Mouse (Mus musculus) kidney, postnatal 36 days (tissue): ENCODE data around the gene Hivep1.

ENCODE experiments used
- DNase-seq, 2 experiments: peaks; one replicate each; pipeline ENCODE4 v3.0.0; 2021 to 2022; ENCODE audit warnings: mixed read lengths in 2 of 2

Hivep1 gene

DNA sequence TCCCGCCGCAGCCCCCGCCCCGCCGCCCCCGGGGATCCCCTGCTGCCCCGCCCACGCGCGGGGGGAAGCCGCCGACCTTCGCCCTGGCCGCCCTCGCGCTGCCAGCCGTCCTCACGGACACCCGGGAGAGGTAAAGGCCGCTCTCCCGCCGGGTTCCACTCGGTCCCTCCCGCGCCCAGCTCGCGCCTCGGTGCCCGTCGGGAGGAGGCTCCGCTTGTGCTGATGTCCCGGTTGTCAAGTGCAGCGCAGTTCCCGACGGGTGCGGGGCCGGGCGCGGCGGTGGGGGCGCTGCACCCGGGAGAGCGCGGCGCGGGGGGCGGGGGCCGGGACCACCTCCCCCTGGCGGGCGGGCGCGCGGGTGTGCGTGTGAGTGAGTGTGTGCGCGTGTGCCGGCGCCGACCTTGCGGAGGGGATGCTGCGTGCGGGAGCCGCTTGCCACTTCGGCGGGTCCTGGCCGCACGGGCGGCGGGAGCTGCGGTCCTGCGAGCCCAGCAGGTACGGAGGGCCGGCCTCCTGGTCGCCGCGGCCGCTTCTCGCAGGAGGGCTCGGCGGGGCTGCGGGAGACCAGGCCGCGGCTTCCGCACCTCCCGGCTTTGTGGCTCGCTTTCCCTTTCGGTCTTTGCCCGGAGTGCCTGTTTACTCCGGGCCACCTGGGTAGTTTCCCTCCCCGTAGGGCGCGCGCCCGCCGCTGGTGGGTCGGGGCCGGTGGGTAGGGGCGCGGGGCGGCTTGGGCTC, at the start of gene Hivep1:
Gene Hivep1 (plus strand): TSS at position 61 of the 735 bp plus-strand sequence.
- DNase-seq = peak; percentile 61 to 83

DNA sequence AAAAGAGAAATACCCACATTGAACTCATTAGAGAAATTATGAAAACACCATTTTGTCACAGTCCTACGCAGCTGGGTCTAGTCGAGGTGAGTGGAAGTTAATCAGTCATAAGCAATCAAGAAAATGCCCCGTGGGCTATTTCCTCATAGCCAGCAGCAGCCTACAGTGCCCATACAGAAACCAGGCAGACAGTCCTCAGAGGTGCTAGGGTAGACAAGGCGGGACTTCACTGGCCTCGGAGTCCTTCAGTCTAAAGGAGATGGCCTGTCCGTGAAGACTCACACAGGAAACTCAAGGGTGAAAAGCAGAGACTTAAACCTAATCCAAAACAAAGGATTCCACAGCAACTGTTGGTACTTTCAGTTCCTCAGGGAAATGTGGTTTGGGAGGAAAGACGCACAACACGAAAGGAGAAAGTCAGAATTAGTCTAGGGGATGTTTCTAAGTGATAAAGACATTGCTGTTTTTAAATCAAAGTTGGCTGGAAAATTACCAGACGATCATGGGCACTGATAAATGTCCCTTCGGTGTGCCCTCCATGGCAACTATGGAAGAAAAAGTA, 36.3 kb upstream of the Hivep1 start:
- DNase-seq = no peak

DNA sequence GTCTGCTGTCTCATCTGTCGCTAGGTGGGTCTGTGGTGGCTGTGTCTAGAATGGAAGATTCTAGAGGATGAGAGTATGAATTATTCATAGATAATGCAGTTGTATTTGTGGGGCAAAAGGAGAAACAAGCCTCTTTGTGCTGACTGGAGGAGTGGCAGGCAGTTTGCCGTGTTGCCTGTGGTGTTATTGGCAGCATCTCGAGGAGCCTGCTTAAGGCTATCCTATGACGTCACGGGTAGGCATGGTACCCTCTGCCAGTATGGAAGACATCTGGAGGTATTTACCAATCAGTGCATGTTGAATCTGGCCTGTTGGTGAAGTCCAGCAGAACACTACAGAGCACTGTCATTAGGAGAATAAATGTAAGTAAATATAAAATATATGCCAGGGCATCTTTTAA, 35.6 kb upstream of the Hivep1 start:
- DNase-seq = no peak

DNA sequence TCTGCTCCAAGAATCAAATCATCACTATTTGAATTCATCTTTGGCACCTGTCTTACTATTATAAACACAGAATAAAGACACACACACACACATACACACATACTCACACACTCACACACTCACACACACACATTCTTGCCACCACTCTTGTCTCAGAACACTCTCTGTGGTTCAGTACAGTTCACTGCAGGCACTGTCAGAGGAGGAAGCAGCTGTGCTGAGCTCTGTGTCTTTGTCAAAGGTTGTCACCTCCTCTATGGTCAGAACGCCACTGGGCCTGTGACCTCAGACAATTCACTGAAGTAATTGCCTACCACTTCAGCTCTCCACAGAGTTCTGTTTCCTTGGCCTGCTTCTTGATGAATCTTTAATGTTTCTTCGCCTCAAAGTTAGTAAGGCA, 33.5 kb upstream of the Hivep1 start:
- no peak for DNase-seq

DNA sequence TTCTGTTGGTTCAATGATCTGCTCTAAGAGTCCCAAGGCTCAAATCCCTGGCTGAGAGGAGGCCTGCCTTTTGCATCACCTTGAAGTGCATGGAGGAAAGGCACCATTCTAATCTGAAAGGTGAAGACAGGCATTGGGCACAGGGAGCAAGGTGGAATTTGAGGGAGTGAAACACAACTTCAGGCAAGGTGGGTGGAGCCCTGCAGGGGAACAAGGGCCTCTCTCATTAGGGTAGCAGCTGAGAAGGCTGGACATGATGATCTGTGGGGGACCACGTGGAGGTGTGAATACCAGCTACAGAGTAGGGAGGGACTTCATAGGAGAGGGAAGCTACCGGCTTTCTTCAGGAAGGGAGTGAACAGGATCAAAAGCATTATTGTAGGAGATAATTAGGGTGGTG, 10.6 kb upstream of the Hivep1 start:
- DNase-seq = no peak

DNA sequence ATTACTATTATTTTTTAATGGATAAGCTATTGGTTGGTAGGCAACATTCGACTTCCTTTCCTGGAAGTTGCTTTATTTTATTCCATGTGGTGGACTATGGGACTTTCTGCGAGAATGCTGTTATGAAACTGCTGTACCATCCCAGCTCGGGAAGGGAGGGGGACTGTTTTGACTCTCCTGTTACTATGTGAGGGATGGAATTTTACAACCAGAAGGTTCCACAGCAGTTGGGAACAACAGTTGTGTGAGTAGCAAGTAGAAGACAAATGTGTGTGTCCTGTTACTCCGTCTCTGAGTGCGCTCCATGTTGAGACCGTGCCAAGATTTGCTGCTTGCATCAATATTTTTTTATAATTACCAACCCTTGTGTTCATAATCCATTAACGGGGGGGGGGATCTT, 8.4 kb upstream of the Hivep1 start:
- no peak for DNase-seq

DNA sequence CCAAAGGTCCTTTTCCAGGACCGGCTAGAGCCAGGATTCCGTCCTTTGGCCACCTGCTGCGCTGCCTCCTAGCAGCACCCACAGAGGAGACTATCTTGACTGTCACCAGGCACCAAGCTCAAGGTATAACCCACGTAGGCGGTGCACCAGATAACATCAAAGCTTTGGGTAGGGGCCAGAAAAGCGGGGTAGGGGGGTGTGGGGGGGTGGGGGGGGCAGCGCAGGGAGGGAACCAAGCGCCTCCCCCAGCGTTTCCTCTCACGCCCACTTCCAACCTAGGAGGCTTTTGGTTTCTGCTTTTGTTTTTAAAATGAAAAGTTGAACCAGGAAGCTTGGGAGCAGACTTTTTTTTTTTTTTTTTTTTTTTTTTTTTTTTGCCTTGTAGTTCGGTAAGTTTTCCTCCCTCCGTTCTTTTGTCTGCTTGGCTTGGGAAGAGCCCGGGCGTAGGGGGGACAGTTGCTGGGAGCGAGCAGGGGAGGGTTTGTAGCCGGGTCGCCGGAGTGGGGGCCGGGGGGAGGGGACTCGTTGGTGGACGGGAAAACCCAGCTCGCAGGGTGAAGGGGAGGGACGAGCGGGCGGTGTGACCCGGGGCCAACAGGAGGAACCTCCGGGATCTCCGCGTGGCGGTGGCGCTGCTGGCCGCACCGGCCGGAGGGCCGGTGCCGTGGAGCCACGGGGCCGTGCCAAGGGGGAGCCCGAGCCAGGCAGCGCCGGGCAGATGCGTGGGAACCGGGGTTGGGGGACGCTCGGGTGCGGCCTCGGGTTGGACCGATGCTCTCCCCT, 2.6 kb upstream of the Hivep1 start:
- peak; percentile 89 to 91 for DNase-seq

DNA sequence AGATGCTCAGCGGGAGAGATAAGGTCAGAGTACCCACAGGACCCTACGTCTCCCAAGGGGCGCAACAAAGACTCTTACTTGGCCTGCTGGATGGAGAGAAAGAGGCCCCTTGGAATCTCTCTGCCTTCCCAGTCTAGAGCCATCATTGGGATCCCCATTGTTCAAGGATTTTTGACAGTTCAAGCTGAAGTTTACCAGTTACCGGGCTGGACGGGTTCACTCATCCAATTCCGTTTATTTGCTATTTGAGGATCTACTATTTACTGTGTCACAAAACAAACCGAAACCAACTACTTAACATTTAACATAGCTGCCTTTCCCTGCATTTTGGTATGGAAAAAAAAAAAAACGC, 2.1 kb upstream of the Hivep1 start:
- no peak for DNase-seq

DNA sequence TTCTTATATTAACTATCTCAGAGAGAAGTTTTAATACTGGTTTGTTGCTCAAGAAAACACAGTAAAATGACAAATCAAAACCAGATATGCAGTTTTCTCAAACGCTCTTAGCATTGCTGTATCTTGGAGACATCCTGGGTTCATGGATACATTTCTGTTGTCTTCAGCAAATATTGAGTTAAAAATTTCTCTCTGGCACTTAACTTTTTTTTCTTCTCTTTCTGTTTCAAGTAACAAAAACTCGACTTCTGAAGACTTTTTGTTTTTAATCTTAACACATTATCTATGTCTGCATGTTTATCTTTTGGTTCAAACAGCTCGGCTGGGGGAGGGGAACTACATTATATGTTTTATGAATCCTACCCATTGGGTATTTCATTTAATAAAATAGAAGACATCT, 1.7 kb upstream of the Hivep1 start:
- no peak for DNase-seq

DNA sequence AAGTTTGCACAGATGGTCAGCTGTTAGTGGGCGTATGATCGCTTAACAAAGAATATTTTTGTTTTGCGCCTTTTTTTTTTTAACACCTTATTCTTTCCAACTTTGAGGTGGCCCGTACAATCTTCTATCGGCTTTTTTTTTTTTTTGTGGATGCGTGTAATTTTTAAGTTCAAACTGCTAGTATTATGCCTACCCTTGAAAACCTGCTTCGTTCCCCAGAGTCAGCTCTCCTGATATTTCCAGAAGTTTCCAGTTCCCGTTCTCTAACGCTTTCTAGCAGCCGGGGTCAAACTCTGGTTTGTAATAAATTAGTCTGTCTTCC, 980 bp upstream of the Hivep1 start:
- no peak for DNase-seq

DNA sequence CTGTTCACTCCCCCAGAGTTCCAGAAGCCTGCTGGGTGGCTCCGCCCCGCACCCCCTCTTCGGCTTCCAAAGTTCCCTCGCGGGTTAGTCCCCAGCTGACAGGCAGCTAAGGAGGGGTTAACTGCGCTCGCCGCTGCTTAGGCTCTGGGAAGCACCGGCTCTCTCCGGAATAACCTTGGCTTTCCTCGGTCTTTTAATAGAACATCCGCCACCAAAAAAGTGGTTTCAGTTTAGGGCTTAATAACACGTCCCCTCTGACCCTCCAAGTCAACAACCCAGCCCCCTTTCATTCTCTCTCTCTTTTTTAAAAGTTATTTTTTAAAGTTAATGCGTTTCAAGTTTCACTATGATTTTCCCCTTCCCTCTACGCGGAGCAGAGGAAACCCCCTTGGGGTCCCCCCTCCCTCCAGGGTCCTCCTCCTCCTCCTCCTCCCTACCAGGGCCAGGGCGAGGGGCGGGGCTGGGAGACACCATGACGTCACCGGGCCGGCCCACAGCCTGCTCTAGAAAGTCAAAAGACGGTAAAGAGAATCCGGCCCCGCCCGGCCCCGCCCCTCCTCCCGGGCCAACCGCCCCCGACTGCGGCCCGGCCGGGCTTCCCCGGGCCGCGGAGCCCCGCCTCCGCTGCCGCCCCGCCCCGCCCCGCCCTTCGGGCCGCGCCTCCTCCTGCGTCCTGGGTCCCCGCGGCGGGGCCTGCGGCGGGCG, 467 bp upstream of the Hivep1 start:
- peak; percentile 99 to 100 for DNase-seq

DNA sequence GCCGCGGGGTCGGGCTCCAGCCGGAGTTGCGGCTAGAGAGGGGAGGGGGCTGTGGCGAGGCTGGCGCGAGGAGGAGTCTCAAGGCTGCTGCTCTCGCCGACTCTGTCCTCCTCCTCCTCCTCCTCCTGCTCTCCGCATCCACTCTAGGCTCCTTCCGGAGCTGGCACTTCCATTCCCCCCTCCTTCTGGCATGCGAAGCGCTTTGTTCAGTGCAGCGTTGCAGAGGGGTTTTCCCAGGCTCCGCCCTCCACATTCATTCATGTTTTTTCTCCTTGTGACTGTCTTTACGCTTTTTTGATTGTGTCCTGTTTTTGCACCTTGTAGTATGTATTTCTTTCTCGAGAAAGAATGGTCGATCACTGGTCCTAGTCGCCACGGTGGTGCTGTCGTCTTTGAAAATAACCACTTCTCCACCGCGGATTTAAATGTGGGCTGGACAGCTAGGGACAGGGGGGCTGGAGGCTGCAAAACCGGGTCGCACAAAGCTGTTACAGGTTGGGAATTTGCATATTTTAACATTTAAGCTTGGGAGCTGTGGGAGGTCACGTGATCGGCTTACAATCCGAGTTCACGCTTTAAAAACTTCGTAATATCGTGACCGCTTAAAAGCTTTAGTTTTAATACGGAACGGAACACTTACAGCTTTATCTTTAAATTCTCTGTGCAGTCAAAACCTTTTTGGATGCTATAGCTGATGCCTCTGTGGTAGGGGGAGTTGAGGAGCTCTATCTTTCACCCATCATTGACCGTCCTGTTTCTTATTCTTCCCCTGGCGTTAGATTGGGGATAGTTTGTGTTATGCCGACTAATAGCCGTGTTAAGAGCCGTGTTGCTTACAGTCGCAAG, 1.1 kb downstream of the Hivep1 start:
- DNase-seq = peak; percentile 66 to 76

DNA sequence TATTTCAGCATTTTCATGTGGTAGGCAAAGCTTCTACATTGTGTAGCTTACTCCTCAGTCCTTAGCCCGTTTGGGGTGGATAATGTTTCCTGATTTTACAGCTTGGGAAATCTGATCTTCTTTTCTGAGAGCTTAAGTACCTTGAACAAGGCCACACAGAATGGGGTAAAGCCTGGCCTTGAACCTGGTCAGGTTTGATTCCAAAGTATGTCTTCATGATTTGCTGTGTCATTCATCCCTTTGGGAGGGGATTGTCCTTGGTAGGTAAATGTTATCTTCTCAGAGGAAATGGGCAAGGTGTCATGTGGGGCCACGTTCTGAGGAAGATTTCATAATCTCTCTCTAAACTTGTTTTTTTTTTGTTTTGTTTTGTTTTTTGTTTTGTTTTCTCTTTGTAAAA, 1.8 kb downstream of the Hivep1 start:
- DNase-seq = no peak

DNA sequence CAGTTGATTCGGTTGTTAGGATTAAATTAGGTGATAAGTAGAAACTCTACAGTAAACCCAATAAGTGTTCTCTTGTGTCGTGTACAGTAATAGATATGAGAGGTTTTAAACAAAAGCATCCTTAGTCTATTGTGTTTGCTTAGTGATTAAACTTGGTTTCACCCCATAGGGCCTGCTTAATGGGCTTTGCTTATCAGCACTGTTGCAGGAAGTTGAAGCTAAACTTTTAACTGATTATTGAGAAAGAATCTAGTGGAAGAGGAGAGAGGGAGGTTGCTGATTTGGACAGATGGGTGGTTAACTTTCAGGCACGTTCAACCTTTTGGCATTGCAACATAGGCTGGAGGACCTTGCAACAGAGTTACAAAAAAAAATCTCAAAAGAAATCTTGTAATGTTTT, 2.3 kb downstream of the Hivep1 start:
- DNase-seq = no peak

DNA sequence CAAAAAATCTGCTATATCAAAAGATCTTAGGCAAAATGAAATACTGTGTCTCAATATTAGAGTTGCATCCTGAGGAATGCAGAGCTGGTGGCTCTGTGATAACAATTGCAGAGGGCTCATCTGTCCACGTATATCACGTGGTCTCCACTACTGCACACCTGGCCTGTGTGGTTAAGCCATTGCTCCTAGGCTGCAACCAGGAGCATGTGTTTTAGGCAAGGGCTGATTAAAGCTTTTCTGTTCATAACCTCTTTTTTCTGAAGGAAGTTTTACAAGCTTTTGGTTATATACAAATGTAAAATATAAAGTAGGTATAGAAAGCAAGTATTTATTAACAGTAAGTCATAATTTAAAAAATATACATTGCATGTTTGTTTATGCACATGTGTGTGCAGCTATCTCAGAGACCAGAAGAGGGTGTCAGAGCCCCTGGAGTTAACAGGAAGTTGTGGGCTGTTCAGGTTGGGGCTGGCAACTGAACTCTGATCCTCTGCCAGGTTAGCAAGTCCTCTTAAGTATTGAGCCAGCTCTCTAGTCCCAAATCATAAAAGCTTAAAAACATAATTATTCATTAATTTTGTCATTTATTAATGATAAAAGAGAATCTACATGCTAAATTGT, 5.0 kb downstream of the Hivep1 start:
- DNase-seq = no peak

DNA sequence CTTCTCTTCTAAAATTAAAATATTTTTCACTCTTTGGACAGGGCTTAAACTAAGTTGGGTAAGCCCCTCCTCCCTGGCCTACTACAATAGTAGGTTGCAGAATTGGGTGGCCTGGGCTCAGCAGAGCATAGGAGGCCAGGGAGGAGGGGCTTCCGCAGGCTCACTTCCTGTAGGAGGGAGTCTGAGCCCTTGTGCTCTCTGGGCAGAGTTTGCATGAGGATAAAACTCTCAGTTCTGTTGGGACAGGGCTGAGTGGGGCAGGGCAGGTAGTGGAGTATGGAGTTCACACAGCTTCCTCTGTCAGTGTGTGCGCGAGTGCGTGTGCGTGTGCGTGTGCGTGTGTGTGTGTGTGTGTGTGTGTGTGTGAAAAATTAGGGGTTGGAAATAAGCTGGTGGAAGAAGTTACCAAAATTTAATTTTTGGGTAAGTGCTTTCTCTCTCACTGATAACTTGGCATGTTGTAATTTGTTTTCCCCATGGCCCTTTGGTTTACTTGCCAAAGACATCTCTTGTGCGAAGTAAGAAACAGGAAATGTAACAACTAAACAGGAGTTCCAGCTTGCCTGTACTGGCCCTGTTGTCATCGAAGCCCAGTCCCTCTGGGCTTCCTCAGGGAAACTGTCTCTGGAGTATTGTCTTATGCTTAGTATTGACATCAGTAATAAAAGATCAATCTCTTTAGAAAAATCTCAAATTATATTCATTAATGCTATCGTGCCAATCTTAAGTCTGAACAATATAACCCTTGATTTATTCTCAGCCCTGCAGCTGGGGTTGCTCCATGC, 9.2 kb downstream of the Hivep1 start:
- peak; percentile 13 to 38 for DNase-seq

DNA sequence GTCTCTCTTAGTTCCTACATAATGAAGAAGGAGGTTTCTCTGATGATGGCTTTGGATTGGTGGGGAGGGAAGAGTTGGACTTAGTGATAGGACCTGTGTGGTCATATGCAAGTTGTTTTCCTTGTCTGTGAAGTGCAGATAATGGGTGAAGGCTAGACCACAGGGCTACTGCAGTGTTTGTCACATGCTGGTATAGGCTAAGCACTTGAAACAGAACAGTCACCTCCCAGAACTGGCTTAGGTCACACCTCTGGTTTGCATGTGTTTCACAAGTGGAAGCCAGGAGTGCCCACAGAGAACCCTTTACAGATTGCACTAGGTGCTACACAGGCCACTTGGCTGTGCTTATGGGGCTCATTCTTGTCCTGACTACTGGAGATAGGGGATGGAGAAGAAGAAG, 12.4 kb downstream of the Hivep1 start:
- DNase-seq = no peak

DNA sequence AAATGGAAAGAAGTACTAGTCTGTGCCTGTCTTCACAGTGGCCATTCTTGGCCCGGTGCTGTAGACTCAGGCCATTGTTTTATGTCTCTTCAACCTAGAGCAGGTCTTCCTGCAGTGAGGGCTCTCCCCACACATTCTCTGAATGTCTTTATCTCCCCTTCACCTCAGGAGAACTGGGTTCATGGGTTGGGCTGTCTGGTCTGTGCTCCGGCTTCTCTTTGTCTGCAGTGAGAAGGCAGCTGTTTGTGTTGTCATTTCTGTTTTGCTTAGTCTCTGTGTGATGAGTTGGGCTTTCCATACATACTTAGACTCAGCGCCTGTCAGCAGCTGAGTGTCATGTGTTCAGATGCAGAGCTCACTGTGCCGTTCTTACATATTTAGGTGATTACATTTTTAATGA, 18.4 kb downstream of the Hivep1 start:
- no peak for DNase-seq

DNA sequence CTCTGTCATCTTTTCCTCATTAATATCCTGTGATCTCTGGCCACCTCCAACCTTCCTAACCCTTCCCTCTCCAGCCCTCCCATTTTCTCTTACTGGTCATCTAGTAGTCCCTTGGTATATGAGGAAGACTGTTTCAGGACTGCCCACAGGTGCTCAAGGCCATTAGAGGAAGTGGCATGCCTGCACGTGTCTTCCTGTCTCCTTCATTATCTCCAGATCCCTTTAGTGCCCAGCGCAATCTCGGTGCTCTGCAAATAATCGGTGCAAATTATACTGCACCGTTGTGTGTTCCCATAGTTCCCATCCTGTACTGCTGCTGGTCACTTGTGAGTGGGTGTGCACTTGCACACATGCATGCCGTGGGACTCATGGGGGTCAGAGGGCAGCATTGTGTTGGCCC, 19.2 kb downstream of the Hivep1 start:
- no peak for DNase-seq

DNA sequence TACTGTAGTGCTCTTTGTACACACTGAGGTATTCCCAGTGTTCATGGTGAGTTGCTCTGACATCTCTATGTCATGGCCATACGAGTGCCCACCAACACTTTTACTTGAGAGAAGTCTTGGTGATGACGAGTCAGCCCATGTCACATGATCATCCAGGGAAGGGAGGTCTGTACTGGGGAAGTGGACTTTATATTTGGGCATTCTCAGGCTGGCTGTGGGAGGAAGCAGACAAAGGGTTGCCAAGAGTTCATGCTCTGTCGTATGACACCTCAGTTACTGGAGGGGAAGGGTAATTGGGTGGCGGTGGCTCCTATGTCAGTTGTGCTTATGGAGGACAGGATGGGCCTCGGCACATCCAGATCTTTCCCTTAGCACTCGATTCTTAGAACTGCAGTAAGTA, 21.5 kb downstream of the Hivep1 start:
- DNase-seq = no peak

DNA sequence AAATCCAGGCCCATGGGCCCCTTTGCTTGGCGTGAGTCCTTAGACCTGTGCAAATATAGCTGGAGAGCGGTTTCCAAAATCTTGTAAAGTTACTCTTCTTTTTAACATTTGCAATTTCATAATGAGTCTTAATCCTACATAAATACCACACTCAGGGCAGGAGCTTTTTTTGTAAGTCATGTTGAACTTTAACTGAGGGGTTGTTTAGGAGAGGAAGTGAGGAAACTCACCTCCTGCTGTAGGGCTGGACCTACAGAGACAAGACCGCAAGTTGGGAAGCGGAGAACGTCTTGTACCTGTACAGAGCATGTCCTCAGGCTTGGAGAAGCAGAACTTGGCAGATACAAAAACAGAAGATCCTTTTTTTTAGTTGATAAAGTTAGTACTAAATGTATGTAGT, 23.7 kb downstream of the Hivep1 start:
- DNase-seq = no peak
